Mouse (Mus musculus): ENCODE data around the gene Fam19a1.

- TF ChIP-seq CTCF (IDR thresholded peaks at IDR 0.05; ENCODE audit: insufficient read depth, low read depth, low read length) (no peak), POLR2A (IDR thresholded peaks at IDR 0.05; ENCODE audit: insufficient read depth, low read depth, low read length) (no peak)
Observed at GRCm38 (mm10) chr6:96116534-96117272, 3.7 kb downstream of the Fam19a1 start.

Measured in olfactory bulb, adult 2 months (tissue).